Mouse (Mus musculus) kidney, adult 2 months (tissue): ENCODE data around the gene Prdx2. TPM values are rescaled to one million over a fixed set of nuclear protein-coding genes. Genes with fewer than 3 reads are reported as not detected.

Experiments used
- DNase-seq: peaks from one replicate; pipeline ENCODE4 v3.0.0; 2021
- H3K27ac ChIP-seq: fragments of 200-500 bp; 2 replicates; pipeline ENCODE4 v1.5.1; 2012; ENCODE audit warnings: low read depth, low read length, control low read depth, inconsistent platforms; ENCODE audit not compliant: insufficient read depth
- H3K27me3 ChIP-seq: fragments of 200-500 bp; replicated peaks from 2 replicates; pipeline ENCODE4 v1.6.1; 2012; ENCODE audit warnings: mild to moderate bottlenecking, moderate library complexity, low read length, inconsistent platforms; ENCODE audit not compliant: control insufficient read depth, insufficient read depth
- H3K36me3 ChIP-seq: fragments of 200-500 bp; 2 replicates; pipeline ENCODE4 v1.6.1; 2012; ENCODE audit warnings: mild to moderate bottlenecking, moderate library complexity, low read length, inconsistent platforms; ENCODE audit not compliant: control insufficient read depth, insufficient read depth
- H3K4me1 ChIP-seq: fragments of 200-500 bp; 2 replicates; pipeline ENCODE4 v1.6.1; 2011; ENCODE audit warnings: low read length; ENCODE audit not compliant: control insufficient read depth, insufficient read depth
- H3K4me3 ChIP-seq: fragments of 200-500 bp; 2 replicates; pipeline ENCODE4 v1.5.1; 2011; ENCODE audit warnings: mild to moderate bottlenecking, low read depth, low read length, control low read depth; ENCODE audit not compliant: insufficient read depth
- CTCF ChIP-seq: fragments of 200-500 bp; conservative IDR thresholded peaks from 2 replicates; pipeline ENCODE4 v1.5.1; 2011; ENCODE audit warnings: low read depth, mild to moderate bottlenecking, control low read depth, low read length, moderate library complexity, mixed read lengths; ENCODE audit not compliant: insufficient read depth, insufficient read length
- POLR2A ChIP-seq: fragments of 200-500 bp; IDR thresholded peaks from one replicate; pipeline ENCODE4 v1.6.1; 2011; ENCODE audit warnings: low read depth, low read length, control low read depth
- WGBS: fragments of 180-500 bp; shearing (Covaris S2); methylation state at CpG from one replicate; pipeline ENCODE4 v1.1.7; 2018; 5-methylcytosine and 5-hydroxymethylcytosine counted together
- polyA plus RNA-seq: library from polyadenylated mRNA; depleted of rRNA; stranded (reverse); fragments of >200 nt; gene quantifications from 2 replicates; pipeline ENCODE4 v1.2.3, GENCODE M21; 2012

Gene Prdx2
- polyA plus RNA-seq, 1 experiment, result 376 TPM

- H3K4me3 ChIP-seq, result peak overlapping the region; percentile 30; the same call in 1 of the 2 replicates
- H3K27ac ChIP-seq, result peak overlapping the region; percentile 98
- WGBS, result 10% methylated on average over 11 of the region's 11 CpGs
- no peak for TF ChIP-seq POLR2A
- no peak for TF ChIP-seq CTCF
- peaks cover 47% of the 10 kb centered on the region for H3K4me1 ChIP-seq
- no peaks in the 10 kb centered on the region for H3K36me3 ChIP-seq
- peak; percentile 98 for DNase-seq
- no peaks in the 10 kb centered on the region for H3K27me3 ChIP-seq
These were observed 11.4 kb downstream of the Prdx2 start for GRCm38 (mm10) chr8:84980622-84981358.

DNA sequence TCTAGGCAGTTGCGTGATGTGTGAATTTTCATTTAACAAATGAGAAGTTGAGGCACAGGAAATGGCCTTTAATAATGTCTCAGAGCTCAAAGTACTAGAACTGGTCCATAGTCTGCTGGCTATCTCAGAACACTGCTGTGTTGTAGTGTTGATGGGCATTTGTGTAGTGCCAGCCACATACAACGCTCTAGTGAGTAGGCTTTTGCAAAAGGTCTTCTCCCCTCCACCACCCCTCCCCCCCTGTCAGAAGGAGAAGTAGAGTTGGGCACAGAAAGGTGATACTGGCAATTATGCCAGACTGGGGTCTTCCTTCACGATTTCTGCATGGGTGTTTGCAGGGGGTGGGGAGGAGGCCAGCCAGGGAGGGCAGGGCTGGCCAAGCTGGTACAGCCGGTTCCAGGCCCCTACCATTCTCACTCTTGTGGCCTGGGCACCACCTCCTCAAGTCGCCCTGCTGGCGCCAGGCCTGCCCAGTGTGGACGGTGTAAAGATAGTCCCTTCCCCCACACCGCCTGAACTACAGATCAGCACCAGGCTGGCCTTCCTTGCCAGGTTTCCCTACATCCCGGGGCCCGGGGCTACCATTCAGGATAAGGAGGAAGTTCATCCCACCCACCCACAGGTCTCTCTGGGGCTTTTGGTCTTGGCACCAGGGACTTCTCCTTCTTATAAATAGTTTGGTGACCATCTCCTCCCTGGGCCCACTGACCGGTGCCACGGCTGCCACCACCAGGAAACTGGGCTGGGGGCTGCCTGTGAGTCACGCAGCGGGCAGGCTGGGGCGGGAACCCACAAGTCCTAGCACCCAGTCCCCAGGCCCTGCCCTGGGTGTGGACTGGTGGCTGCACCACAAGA lies 12.5 kb downstream of the Prdx2 start:
- Histone ChIP-seq H3K4me3 (no peak overlapping the region), H3K36me3 (no peaks in the 10 kb centered on the region), H3K27ac (peak overlapping the region; percentile 98), H3K4me1 (peaks cover 49% of the 10 kb centered on the region), H3K27me3 (no peaks in the 10 kb centered on the region)
- TF ChIP-seq CTCF (no peak), POLR2A (no peak)
- DNase-seq, result peak; percentile 72
- 47% methylated on average over 15 of the region's 15 CpGs for WGBS

GRCm38 (mm10) chr8:84982499-84983011 lies 13.2 kb downstream of the Prdx2 start:
- no peak for TF ChIP-seq POLR2A
- TF ChIP-seq CTCF, result no peak
- Histone ChIP-seq H3K36me3 (no peaks in the 10 kb centered on the region), H3K4me3 (no peak overlapping the region), H3K27me3 (no peaks in the 10 kb centered on the region), H3K4me1 (peaks cover 49% of the 10 kb centered on the region), H3K27ac (peak overlapping the region; percentile 98)
- WGBS, result 45% methylated on average over 3 of the region's 3 CpGs
- DNase-seq, result no peak

- TF ChIP-seq POLR2A, result no peak
- TF ChIP-seq CTCF, result no peak
- WGBS, result 4% methylated on average over 16 of the region's 16 CpGs
- peak; percentile 80 for DNase-seq
- no peak overlapping the region for H3K4me3 ChIP-seq
- H3K27me3 ChIP-seq, result no peaks in the 10 kb centered on the region
- peaks cover 45% of the 10 kb centered on the region for H3K4me1 ChIP-seq
- H3K36me3 ChIP-seq, result no peaks in the 10 kb centered on the region
- H3K27ac ChIP-seq, result peak overlapping the region; percentile 84
These were observed 15.1 kb downstream of the Prdx2 start for GRCm38 (mm10) chr8:84984294-84985048.

GRCm38 (mm10) chr8:84985049-84985683 lies 15.8 kb downstream of the Prdx2 start:
- no peaks in the 10 kb centered on the region for H3K27me3 ChIP-seq
- H3K4me1 ChIP-seq, result peaks cover 45% of the 10 kb centered on the region
- no peaks in the 10 kb centered on the region for H3K36me3 ChIP-seq
- TF ChIP-seq POLR2A (no peak), CTCF (no peak)
- peak overlapping the region; percentile 34 for H3K4me3 ChIP-seq
- peak overlapping the region; percentile 84 for H3K27ac ChIP-seq
- DNase-seq, result no peak
- WGBS, result 2% methylated on average over 23 of the region's 23 CpGs

GRCm38 (mm10) chr8:84985684-84986378 lies 16.4 kb downstream of the Prdx2 start:
- H3K36me3 ChIP-seq, result no peaks in the 10 kb centered on the region
- TF ChIP-seq CTCF, result no peak
- no peaks in the 10 kb centered on the region for H3K27me3 ChIP-seq
- peak; percentile 96 for DNase-seq
- under 1% methylated on average over 53 of the region's 53 CpGs for WGBS
- peak overlapping the region; percentile 34 for H3K4me3 ChIP-seq
- peaks cover 40% of the 10 kb centered on the region for H3K4me1 ChIP-seq
- H3K27ac ChIP-seq, result peak overlapping the region; percentile 84
